Mouse (Mus musculus) stomach, embryonic 14.5 days (tissue): ENCODE measurements around the gene Xcl1. TPM values are rescaled to one million over a fixed set of nuclear protein-coding genes. Genes with fewer than 3 reads are reported as not detected.
"Not testable (repeated sequence)": the region's sequence is repeated elsewhere in the genome, so short reads cannot be mapped to it uniquely, and the experiment has no call there.

Experiments
- ATAC-seq: fragments of 200-750 bp; cut with Nextera tagmentation; 2 replicates; pipeline ENCODE4 v1.8.0; 2017; ENCODE audit warnings: low read depth, moderate TSS enrichment; ENCODE audit not compliant: insufficient number of reproducible peaks, insufficient read depth, low FRiP score
- H3K27ac ChIP-seq: fragments of 300-500 bp; sonication (generic); 2 replicates; pipeline ENCODE4 v1.5.1; 2014; ENCODE audit warnings: mild to moderate bottlenecking, low read length, moderate library complexity, mixed read lengths
- H3K27me3 ChIP-seq: fragments of 300-500 bp; sonication (generic); 2 replicates; pipeline ENCODE4 v1.6.1; 2014; ENCODE audit warnings: low read length, control low read depth, mixed read lengths; ENCODE audit not compliant: control insufficient read depth, insufficient read depth
- H3K36me3 ChIP-seq: fragments of 300-500 bp; sonication (generic); 2 replicates; pipeline ENCODE4 v1.6.1; 2014; ENCODE audit warnings: mild to moderate bottlenecking, control low read depth, low read length, moderate library complexity, mixed read lengths; ENCODE audit not compliant: control insufficient read depth, insufficient read depth
- H3K4me1 ChIP-seq: fragments of 300-500 bp; sonication (generic); 2 replicates; pipeline ENCODE4 v1.6.1; 2014; ENCODE audit warnings: low read length, control low read depth, mixed read lengths; ENCODE audit not compliant: control insufficient read depth, insufficient read depth
- H3K4me2 ChIP-seq: fragments of 300-500 bp; sonication (generic); replicated peaks from 2 replicates; pipeline ENCODE4 v1.6.1; 2014; ENCODE audit warnings: low read depth, low read length, control low read depth
- H3K4me3 ChIP-seq: fragments of 300-500 bp; sonication (generic); 2 replicates; pipeline ENCODE4 v1.5.1; 2014; ENCODE audit warnings: low read depth, low read length, control low read depth
- H3K9ac ChIP-seq: fragments of 300-500 bp; sonication (generic); replicated peaks from 2 replicates; pipeline ENCODE4 v1.6.1; 2014; ENCODE audit warnings: low read depth, mild to moderate bottlenecking, control low read depth, low read length, moderate library complexity, mixed read lengths
- H3K9me3 ChIP-seq: fragments of 300-500 bp; sonication (generic); 2 replicates; pipeline ENCODE4 v1.6.1; 2016; ENCODE audit warnings: low read depth, low read length, control low read depth; ENCODE audit not compliant: control insufficient read depth
- WGBS: fragments of 180-500 bp; shearing (Covaris S2); extraction: QIAGEN DNeasy Blood & Tissue Kit; methylation state at CpG from one replicate; pipeline ENCODE4 v1.1.7; 2014; 5-methylcytosine and 5-hydroxymethylcytosine counted together
- polyA plus RNA-seq: library from polyadenylated mRNA; unstranded; fragments of >200 nt; fragmentation: Nextera tagmentation; extraction: Ambion mirVana; gene quantifications from 2 replicates; pipeline ENCODE4 v1.2.1, GENCODE M21; 2014

Xcl1 gene
- polyA plus RNA-seq = not detected in 2 replicates

- H3K9me3 ChIP-seq = no peaks in the 10 kb centered on the region
- no peak within 1 kb of the TSS for H3K9ac ChIP-seq
- no peak within 1 kb of the TSS for H3K4me2 ChIP-seq
- no peaks in the 10 kb centered on the region for H3K36me3 ChIP-seq
- no peak for ATAC-seq
- WGBS = 73% methylated on average over 9 of the region's 9 CpGs
- H3K4me3 ChIP-seq = no peak within 1 kb of the TSS
- no peaks in the 10 kb centered on the region for H3K4me1 ChIP-seq
- H3K27ac ChIP-seq = no peak within 1 kb of the TSS
- no peaks in the 10 kb centered on the region for H3K27me3 ChIP-seq
Observed at GRCm38 (mm10) chr1:164935477-164936044, at the start of gene Xcl1. Gene Xcl1, minus strand, starts transcription at chr1:164935527.

GRCm38 (mm10) chr1:164984681-164985080 is 49.4 kb upstream of the Xcl1 start:
- H3K9ac ChIP-seq, H3K4me3 ChIP-seq, H3K36me3 ChIP-seq, H3K27me3 ChIP-seq, H3K27ac ChIP-seq, ATAC-seq, H3K4me2 ChIP-seq, H3K9me3 ChIP-seq, H3K4me1 ChIP-seq: not testable (repeated sequence)
- WGBS = 94% methylated on average over 10 of the region's 10 CpGs

- ATAC-seq = no peak
- no peak overlapping the region for H3K4me2 ChIP-seq
- H3K27ac ChIP-seq = no peak overlapping the region
- no peak overlapping the region for H3K9ac ChIP-seq
- H3K27me3 ChIP-seq = no peaks in the 10 kb centered on the region
- H3K4me3 ChIP-seq = no peak overlapping the region
- no peaks in the 10 kb centered on the region for H3K9me3 ChIP-seq
- no peaks in the 10 kb centered on the region for H3K4me1 ChIP-seq
- H3K36me3 ChIP-seq = no peaks in the 10 kb centered on the region
Observed at GRCm38 (mm10) chr1:164977351-164977750, 42.0 kb upstream of the Xcl1 start.

GRCm38 (mm10) chr1:164975729-164976128 is 40.4 kb upstream of the Xcl1 start:
- H3K9ac ChIP-seq = no peak overlapping the region
- H3K4me2 ChIP-seq = no peak overlapping the region
- no peak overlapping the region for H3K27ac ChIP-seq
- H3K27me3 ChIP-seq = no peaks in the 10 kb centered on the region
- H3K36me3 ChIP-seq = no peaks in the 10 kb centered on the region
- no peaks in the 10 kb centered on the region for H3K4me1 ChIP-seq
- WGBS = 75% methylated on average over 7 of the region's 7 CpGs
- H3K9me3 ChIP-seq = no peaks in the 10 kb centered on the region
- H3K4me3 ChIP-seq = no peak overlapping the region
- no peak for ATAC-seq

- Histone ChIP-seq H3K4me3 (no peak overlapping the region), H3K4me1 (no peaks in the 10 kb centered on the region), H3K27me3 (no peaks in the 10 kb centered on the region), H3K4me2 (no peak overlapping the region), H3K9ac (no peak overlapping the region), H3K27ac (no peak overlapping the region), H3K9me3 (no peaks in the 10 kb centered on the region), H3K36me3 (no peaks in the 10 kb centered on the region)
- ATAC-seq = no peak
- WGBS = 85% methylated on average over 3 of the region's 3 CpGs
Observed at GRCm38 (mm10) chr1:164975276-164975675, 39.9 kb upstream of the Xcl1 start.

GRCm38 (mm10) chr1:164973790-164974189 is 38.5 kb upstream of the Xcl1 start:
- no peak overlapping the region for H3K27ac ChIP-seq
- H3K27me3 ChIP-seq = no peaks in the 10 kb centered on the region
- WGBS = 36% methylated on average over 3 of the region's 3 CpGs

GRCm38 (mm10) chr1:164973341-164973740 is 38.0 kb upstream of the Xcl1 start:
- H3K4me2 ChIP-seq = no peak overlapping the region
- no peak for ATAC-seq
- H3K36me3 ChIP-seq = no peaks in the 10 kb centered on the region
- no peak overlapping the region for H3K27ac ChIP-seq
- no peaks in the 10 kb centered on the region for H3K9me3 ChIP-seq
- H3K27me3 ChIP-seq = no peaks in the 10 kb centered on the region
- no peak overlapping the region for H3K9ac ChIP-seq
- no peak overlapping the region for H3K4me3 ChIP-seq
- WGBS = 90% methylated on average over 1 of the region's 1 CpGs
- H3K4me1 ChIP-seq = no peaks in the 10 kb centered on the region

More at GRCm38 (mm10) chr1:164973790-164974189, 38.5 kb upstream of the Xcl1 start:
- no peak overlapping the region for H3K4me2 ChIP-seq
- H3K9ac ChIP-seq = no peak overlapping the region
- no peak for ATAC-seq
- no peaks in the 10 kb centered on the region for H3K9me3 ChIP-seq
- H3K36me3 ChIP-seq = no peaks in the 10 kb centered on the region
- no peak overlapping the region for H3K4me3 ChIP-seq
- H3K4me1 ChIP-seq = no peaks in the 10 kb centered on the region

GRCm38 (mm10) chr1:164972744-164973143 is 37.4 kb upstream of the Xcl1 start:
- H3K9ac ChIP-seq = no peak overlapping the region
- H3K4me1 ChIP-seq = no peaks in the 10 kb centered on the region
- no peak for ATAC-seq
- no peaks in the 10 kb centered on the region for H3K36me3 ChIP-seq
- no peak overlapping the region for H3K4me3 ChIP-seq
- H3K27ac ChIP-seq = no peak overlapping the region
- no peak overlapping the region for H3K4me2 ChIP-seq
- H3K9me3 ChIP-seq = no peaks in the 10 kb centered on the region
- no peaks in the 10 kb centered on the region for H3K27me3 ChIP-seq
- WGBS = 73% methylated on average over 5 of the region's 5 CpGs

GRCm38 (mm10) chr1:164966095-164966698 is 30.9 kb upstream of the Xcl1 start:
- WGBS = 41% methylated on average over 8 of the region's 8 CpGs

More at GRCm38 (mm10) chr1:164966095-164966698, 30.9 kb upstream of the Xcl1 start:
- no peaks in the 10 kb centered on the region for H3K36me3 ChIP-seq
- no peaks in the 10 kb centered on the region for H3K27me3 ChIP-seq
- no peak for ATAC-seq
- H3K27ac ChIP-seq = no peak overlapping the region
- no peak overlapping the region for H3K4me2 ChIP-seq
- H3K4me1 ChIP-seq = no peaks in the 10 kb centered on the region
- H3K9me3 ChIP-seq = no peaks in the 10 kb centered on the region
- no peak overlapping the region for H3K4me3 ChIP-seq
- H3K9ac ChIP-seq = no peak overlapping the region
